Mouse (Mus musculus) heart, embryonic 12.5 days (tissue): ENCODE measurements around the gene Znhit6. TPM values are rescaled to one million over a fixed set of nuclear protein-coding genes. Genes with fewer than 3 reads are reported as not detected.

Experiments used
- ATAC-seq: fragments of 200-750 bp; cut with Nextera tagmentation; 2 replicates; pipeline ENCODE4 v1.8.0; 2017; ENCODE audit warnings: moderate TSS enrichment, moderate library complexity; ENCODE audit not compliant: insufficient number of reproducible peaks, low FRiP score
- H3K27ac ChIP-seq: fragments of 300-500 bp; sonication (generic); 2 replicates; pipeline ENCODE4 v1.5.1; 2016; ENCODE audit warnings: mild to moderate bottlenecking, moderate library complexity; ENCODE audit not compliant: poor library complexity, severe bottlenecking
- H3K27me3 ChIP-seq: fragments of 300-500 bp; sonication (generic); replicated peaks from 2 replicates; pipeline ENCODE4 v1.6.1; 2016; ENCODE audit warnings: mild to moderate bottlenecking, moderate library complexity
- H3K36me3 ChIP-seq: fragments of 300-500 bp; sonication (generic); 2 replicates; pipeline ENCODE4 v1.6.1; 2016; ENCODE audit warnings: mild to moderate bottlenecking, moderate library complexity
- H3K4me1 ChIP-seq: fragments of 300-500 bp; sonication (generic); replicated peaks from 2 replicates; pipeline ENCODE4 v1.6.1; 2016; ENCODE audit warnings: mild to moderate bottlenecking
- H3K4me2 ChIP-seq: fragments of 300-500 bp; sonication (generic); 2 replicates; pipeline ENCODE4 v1.6.1; 2016; ENCODE audit warnings: mild to moderate bottlenecking, moderate library complexity
- H3K4me3 ChIP-seq: fragments of 300-500 bp; sonication (generic); 2 replicates; pipeline ENCODE4 v1.5.1; 2016; ENCODE audit warnings: mild to moderate bottlenecking
- H3K9ac ChIP-seq: fragments of 300-500 bp; sonication (generic); 2 replicates; pipeline ENCODE4 v1.6.1; 2016; ENCODE audit warnings: mild to moderate bottlenecking, moderate library complexity
- H3K9me3 ChIP-seq: fragments of 300-500 bp; sonication (generic); replicated peaks from 2 replicates; pipeline ENCODE4 v1.6.1; 2016; ENCODE audit warnings: mild to moderate bottlenecking, moderate library complexity
- WGBS: fragments of 180-500 bp; shearing (Covaris S2); methylation state at CpG from one replicate; pipeline ENCODE4 v1.1.7; 2016; 5-methylcytosine and 5-hydroxymethylcytosine counted together
- polyA plus RNA-seq: library from polyadenylated mRNA; unstranded; fragments of >200 nt; fragmentation: Nextera tagmentation; extraction: Ambion mirVana; gene quantifications from 2 replicates; pipeline ENCODE4 v1.2.1, GENCODE M21; 2016

Znhit6 gene
- 26.8 and 30.5 TPM in 2 replicates for polyA plus RNA-seq

DNA sequence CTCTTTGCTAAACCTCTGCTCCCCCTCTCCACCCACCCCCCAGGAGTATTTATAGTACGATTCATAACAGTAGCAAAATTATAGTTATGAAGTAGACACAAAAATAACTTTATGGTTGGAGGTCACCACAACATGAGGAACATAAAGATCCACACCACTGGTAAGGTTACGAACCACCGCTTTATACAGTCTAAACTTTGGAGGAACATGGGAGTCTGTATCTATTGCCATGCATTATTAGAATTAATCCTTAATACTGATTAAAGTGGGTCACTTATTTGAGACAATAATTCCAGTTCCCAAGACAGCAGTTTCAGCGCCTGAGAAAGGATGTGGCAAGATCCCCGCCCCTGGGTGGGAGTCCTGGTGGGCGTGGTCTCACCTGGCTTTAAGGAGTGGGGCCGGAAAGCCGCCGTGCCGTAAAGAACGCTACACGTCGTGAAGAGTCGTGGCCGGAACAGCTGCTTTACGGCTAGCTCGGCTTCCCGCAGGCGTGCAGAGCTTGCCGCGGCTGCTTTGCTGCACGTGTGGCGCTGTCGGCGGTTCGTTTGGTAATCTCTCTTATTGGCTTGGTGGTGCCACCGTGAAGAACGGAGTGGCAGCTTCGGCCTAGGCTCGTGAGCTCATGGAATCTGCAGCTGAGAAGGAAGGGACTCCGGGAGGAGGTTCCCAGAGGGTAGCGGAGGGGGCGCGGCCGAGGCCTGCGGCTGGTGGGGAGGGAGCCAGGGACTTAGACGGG, at the start of gene Znhit6:
Znhit6 (plus strand) TSS at position 463 of the 739 bp plus-strand sequence.
- Histone ChIP-seq H3K36me3 (peaks cover 22% of the 10 kb centered on the region), H3K27ac (peak within 1 kb of the TSS; percentile 10), H3K4me1 (peaks cover 12% of the 10 kb centered on the region), H3K4me3 (peak within 1 kb of the TSS; percentile 79), H3K27me3 (no peaks in the 10 kb centered on the region), H3K4me2 (peak within 1 kb of the TSS; percentile 91), H3K9me3 (no peaks in the 10 kb centered on the region), H3K9ac (peak within 1 kb of the TSS; percentile 80)
- peak; percentile 91 for ATAC-seq
- WGBS = 6% methylated on average over 37 of the region's 37 CpGs

DNA sequence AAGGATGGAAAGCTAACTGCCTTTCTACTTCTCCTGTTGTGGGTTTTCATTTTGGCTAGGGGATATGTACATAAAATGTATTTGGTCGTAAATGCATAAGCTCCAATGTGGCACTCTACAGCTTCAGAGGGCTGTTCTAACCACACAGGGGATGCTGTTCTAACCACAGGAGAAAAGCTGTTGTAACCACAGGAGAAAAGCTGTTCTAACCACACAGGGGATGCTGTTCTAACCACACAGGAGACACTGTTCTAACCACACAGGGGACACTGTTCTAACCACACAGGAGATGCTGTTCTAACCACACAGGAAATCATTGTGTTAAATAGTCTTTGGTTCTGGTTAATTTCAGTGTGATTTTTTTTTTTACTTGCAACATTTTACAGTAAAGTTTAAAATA, 38.1 kb upstream of the Znhit6 start:
- Histone ChIP-seq H3K4me1 (no peaks in the 10 kb centered on the region; the same call in 1 of the 2 replicates), H3K4me2 (no peak overlapping the region), H3K4me3 (no peak overlapping the region), H3K9me3 (no peaks in the 10 kb centered on the region), H3K27ac (no peak overlapping the region), H3K9ac (no peak overlapping the region), H3K36me3 (no peaks in the 10 kb centered on the region), H3K27me3 (no peaks in the 10 kb centered on the region)
- no peak for ATAC-seq
- 89% methylated on average over 1 of the region's 1 CpGs for WGBS

- H3K27ac ChIP-seq = no peak overlapping the region
- H3K27me3 ChIP-seq = no peaks in the 10 kb centered on the region
- no peaks in the 10 kb centered on the region for H3K9me3 ChIP-seq
- no peak overlapping the region for H3K4me2 ChIP-seq
- H3K4me3 ChIP-seq = no peak overlapping the region
- H3K9ac ChIP-seq = no peak overlapping the region
- 78% methylated on average over 10 of the region's 10 CpGs for WGBS
- no peaks in the 10 kb centered on the region for H3K36me3 ChIP-seq
- ATAC-seq = no peak
- H3K4me1 ChIP-seq = no peaks in the 10 kb centered on the region
Observed at GRCm38 (mm10) chr3:145548441-145549415, 27.3 kb upstream of the Znhit6 start.

GRCm38 (mm10) chr3:145550216-145550615, 25.8 kb upstream of the Znhit6 start:
- no peaks in the 10 kb centered on the region for H3K27me3 ChIP-seq
- H3K36me3 ChIP-seq = no peaks in the 10 kb centered on the region
- 80% methylated on average over 3 of the region's 3 CpGs for WGBS
- H3K9me3 ChIP-seq = no peaks in the 10 kb centered on the region
- no peak for ATAC-seq
- no peaks in the 10 kb centered on the region for H3K4me1 ChIP-seq
- H3K4me2 ChIP-seq = no peak overlapping the region
- H3K4me3 ChIP-seq = no peak overlapping the region
- no peak overlapping the region for H3K9ac ChIP-seq
- no peak overlapping the region for H3K27ac ChIP-seq

GRCm38 (mm10) chr3:145554388-145554787, 21.6 kb upstream of the Znhit6 start:
- Histone ChIP-seq H3K9me3 (no peaks in the 10 kb centered on the region), H3K36me3 (no peaks in the 10 kb centered on the region), H3K27me3 (no peaks in the 10 kb centered on the region), H3K4me2 (no peak overlapping the region), H3K9ac (no peak overlapping the region), H3K4me3 (no peak overlapping the region), H3K27ac (no peak overlapping the region), H3K4me1 (no peaks in the 10 kb centered on the region)
- no peak for ATAC-seq
- 67% methylated on average over 2 of the region's 2 CpGs for WGBS

DNA sequence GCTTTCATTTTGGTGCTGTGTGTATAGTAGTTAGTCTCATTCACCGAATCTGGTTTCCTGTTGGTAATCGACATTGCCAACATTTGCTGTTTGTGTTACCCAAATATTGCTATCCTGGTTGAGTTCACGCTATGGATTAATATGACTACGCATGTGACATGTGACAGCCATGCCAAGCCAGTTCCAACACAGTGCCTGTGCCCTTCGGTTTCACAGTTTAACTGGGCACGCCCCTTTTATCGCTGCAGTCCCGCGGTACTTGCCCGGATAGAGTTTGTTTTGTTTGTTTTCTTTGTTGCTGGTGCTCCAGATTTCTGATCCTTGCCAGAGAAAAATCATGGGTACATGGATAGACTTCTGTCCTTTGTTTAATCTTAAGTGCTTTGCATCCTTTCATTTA, 19.8 kb upstream of the Znhit6 start:
- H3K4me3 ChIP-seq = no peak overlapping the region
- H3K9ac ChIP-seq = no peak overlapping the region
- 86% methylated on average over 10 of the region's 10 CpGs for WGBS
- H3K36me3 ChIP-seq = no peaks in the 10 kb centered on the region
- H3K9me3 ChIP-seq = no peaks in the 10 kb centered on the region
- H3K4me2 ChIP-seq = no peak overlapping the region
- H3K4me1 ChIP-seq = no peaks in the 10 kb centered on the region
- ATAC-seq = no peak
- no peak overlapping the region for H3K27ac ChIP-seq
- H3K27me3 ChIP-seq = no peaks in the 10 kb centered on the region

DNA sequence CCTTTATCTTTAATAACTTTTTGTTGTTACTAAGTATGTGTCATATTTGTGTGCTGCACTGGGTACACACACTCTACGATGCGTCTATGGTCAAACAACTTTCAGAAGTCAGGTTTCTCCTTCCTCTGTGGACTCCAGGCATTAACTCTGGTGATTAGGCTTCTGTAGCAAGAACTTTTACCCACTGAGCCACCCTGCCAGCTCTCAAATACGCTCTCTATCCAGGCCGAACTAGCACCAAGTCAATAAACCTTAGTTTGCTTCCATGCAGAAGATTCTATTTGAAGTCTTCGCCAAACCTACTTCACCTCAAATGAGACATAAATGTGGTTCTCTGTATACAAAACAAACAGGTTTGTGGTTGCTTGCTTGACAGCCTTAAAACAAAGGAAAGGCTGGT, 16.3 kb upstream of the Znhit6 start:
- Histone ChIP-seq H3K4me3 (no peak overlapping the region), H3K27me3 (no peaks in the 10 kb centered on the region), H3K9ac (no peak overlapping the region), H3K27ac (no peak overlapping the region), H3K36me3 (no peaks in the 10 kb centered on the region), H3K4me2 (no peak overlapping the region), H3K4me1 (no peaks in the 10 kb centered on the region), H3K9me3 (0 out of 2 replicates have a peak, but pooled peaks cover 6% of the 10 kb centered on the region)
- no peak for ATAC-seq
- 85% methylated on average over 5 of the region's 5 CpGs for WGBS

DNA sequence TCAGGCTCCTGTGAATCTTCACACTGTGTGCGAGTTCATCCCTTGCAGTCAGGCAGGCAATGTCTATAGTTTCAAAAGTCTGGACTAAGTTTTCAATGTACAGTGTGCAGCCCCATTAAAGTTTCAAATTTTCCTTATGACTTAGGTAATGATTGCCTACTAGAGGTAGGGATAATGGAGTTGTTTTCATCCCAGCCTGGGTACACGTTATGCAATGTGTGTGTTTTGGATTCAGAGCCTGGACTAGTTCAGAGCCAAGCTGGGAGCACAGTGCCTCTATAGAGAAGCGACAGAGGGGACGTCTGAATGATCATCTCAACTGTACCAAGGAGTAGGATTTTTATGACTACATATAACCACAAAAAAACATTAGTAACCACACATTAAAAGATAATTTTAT, 15.9 kb upstream of the Znhit6 start:
- Histone ChIP-seq H3K27me3 (no peaks in the 10 kb centered on the region), H3K4me3 (no peak overlapping the region), H3K9me3 (0 out of 2 replicates have a peak, but pooled peaks cover 6% of the 10 kb centered on the region), H3K27ac (no peak overlapping the region), H3K9ac (no peak overlapping the region), H3K4me2 (no peak overlapping the region), H3K4me1 (no peaks in the 10 kb centered on the region), H3K36me3 (no peaks in the 10 kb centered on the region)
- ATAC-seq = no peak
- WGBS = 76% methylated on average over 4 of the region's 4 CpGs

DNA sequence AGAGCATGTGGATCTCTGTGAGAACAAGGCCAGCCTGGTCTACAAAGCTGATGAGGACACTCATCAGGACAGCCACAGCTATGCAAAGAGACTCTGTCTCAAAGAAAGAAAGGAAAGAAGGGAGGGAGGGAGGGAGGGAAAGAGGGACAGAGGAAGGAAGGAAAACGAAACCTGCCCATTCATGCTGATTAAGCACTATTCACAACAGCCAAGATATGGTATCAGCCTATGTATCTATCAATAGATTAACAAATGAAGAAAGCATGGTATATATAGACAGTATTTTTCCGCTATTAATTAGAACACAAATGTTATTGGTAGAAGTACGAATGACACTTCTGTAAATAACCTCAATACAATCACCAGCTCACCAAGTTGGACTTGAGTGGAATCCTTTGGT, 1.5 kb upstream of the Znhit6 start:
- no peak overlapping the region for H3K4me2 ChIP-seq
- H3K36me3 ChIP-seq = peaks cover 16% of the 10 kb centered on the region
- H3K4me1 ChIP-seq = peaks cover 12% of the 10 kb centered on the region
- H3K9ac ChIP-seq = no peak overlapping the region
- 80% methylated on average over 3 of the region's 3 CpGs for WGBS
- H3K9me3 ChIP-seq = no peaks in the 10 kb centered on the region
- H3K27me3 ChIP-seq = no peaks in the 10 kb centered on the region
- no peak overlapping the region for H3K27ac ChIP-seq
- no peak for ATAC-seq
- H3K4me3 ChIP-seq = no peak overlapping the region

- Histone ChIP-seq H3K4me3 (no peak overlapping the region), H3K4me2 (peak overlapping the region; percentile 91; the same call in 1 of the 2 replicates)
Observed at GRCm38 (mm10) chr3:145575340-145575739, 665 bp upstream of the Znhit6 start.

DNA sequence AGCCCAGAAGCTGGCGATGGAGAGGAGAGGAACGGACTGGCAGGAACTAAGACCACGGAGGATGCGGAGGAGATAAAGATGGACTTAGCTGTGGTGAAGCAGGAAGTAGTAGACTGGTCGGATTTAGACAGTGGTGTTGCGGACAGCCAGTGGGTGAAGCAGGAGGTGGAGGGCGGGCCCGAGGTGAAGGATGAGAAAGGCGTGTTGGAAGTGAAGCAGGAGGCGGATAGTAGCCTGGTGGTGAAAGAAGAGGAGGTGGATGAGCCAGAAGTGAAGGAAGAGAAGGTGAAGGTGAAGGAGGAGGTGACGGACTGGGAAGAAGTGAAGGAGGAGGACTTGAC, 447 bp downstream of the Znhit6 start:
- Histone ChIP-seq H3K4me3 (peak overlapping the region; percentile 79), H3K27ac (peak overlapping the region; percentile 10; the same call in 1 of the 2 replicates), H3K9me3 (no peaks in the 10 kb centered on the region), H3K4me1 (peaks cover 12% of the 10 kb centered on the region), H3K27me3 (no peaks in the 10 kb centered on the region), H3K4me2 (peak overlapping the region; percentile 91), H3K9ac (peak overlapping the region; percentile 80), H3K36me3 (peaks cover 22% of the 10 kb centered on the region)
- ATAC-seq = peak; percentile 47; the same call in 1 of the 2 replicates
- WGBS = under 1% methylated on average over 11 of the region's 11 CpGs

More at GRCm38 (mm10) chr3:145575340-145575739, 665 bp upstream of the Znhit6 start:
- Histone ChIP-seq H3K27ac (no peak overlapping the region), H3K27me3 (no peaks in the 10 kb centered on the region), H3K9ac (no peak overlapping the region), H3K4me1 (peaks cover 12% of the 10 kb centered on the region), H3K36me3 (peaks cover 21% of the 10 kb centered on the region), H3K9me3 (no peaks in the 10 kb centered on the region)
- 81% methylated on average over 7 of the region's 7 CpGs for WGBS
- ATAC-seq = no peak
